Mouse (Mus musculus) bone marrow, adult 2 months (tissue): ENCODE results near the gene Kpna3.

ENCODE experiments used
- CTCF ChIP-seq: fragments of 200-500 bp; IDR thresholded peaks from 2 replicates; pipeline ENCODE4 v1.5.1; 2011; ENCODE audit warnings: low read length, control low read depth; ENCODE audit not compliant: control insufficient read depth, insufficient read depth
- POLR2A ChIP-seq: fragments of 200-500 bp; IDR thresholded peaks from 2 replicates; pipeline ENCODE4 v1.6.1; 2011; ENCODE audit warnings: low read depth, mild to moderate bottlenecking, control low read depth, low read length, borderline replicate concordance; ENCODE audit not compliant: control insufficient read depth

DNA sequence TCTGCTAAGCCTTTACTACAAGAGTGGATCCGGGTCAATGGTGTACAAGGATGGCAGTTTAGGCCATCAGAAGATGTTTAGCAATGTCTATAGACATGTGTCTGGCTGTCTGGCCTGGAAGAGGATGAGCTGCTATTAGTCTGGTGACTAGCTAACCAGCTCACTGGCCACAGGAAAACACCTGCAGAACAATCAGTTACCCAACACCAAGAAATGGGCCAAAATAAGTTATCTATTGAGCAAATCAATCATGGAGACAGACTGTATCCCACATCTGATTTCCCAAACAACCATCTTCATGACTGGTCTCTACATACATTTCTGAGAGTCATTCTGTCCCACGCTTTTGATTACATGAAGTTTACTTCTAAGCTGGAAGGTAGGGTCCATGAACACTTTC, 75.9 kb downstream of the Kpna3 start:
- TF ChIP-seq CTCF (no peak), POLR2A (no peak)
